Mouse (Mus musculus) gastrocnemius, postnatal 4 days (tissue): ENCODE measurements around the gene Gm3625. TPM values are rescaled to one million over a fixed set of nuclear protein-coding genes. Genes with fewer than 3 reads are reported as not detected.
"Not testable (repeated sequence)": the region's sequence is repeated elsewhere in the genome, so short reads cannot be mapped to it uniquely, and the experiment has no call there.

Experiments
- DNase-seq, 2 experiments: peaks; one replicate each; pipeline ENCODE4 v3.0.0; 2021 to 2022; ENCODE audit warnings: low spot score in 2 of 2, mixed read lengths in 2 of 2
- total RNA-seq, 2 experiments: library from RNA; stranded (reverse); gene quantifications; 2 replicates each; pipeline ENCODE4 v1.2.3; 2021

Gm3625 gene
- total RNA-seq, 2 experiments from 2014 or later = not detected

- no peak for DNase-seq
Measured at GRCm38 (mm10) chr12:4557436-4557835, 35.3 kb downstream of the Gm3625 start.

- DNase-seq = no peak
Measured at GRCm38 (mm10) chr12:4556891-4557290, 35.8 kb downstream of the Gm3625 start.

- no peak for DNase-seq
Measured at GRCm38 (mm10) chr12:4555451-4555850, 37.3 kb downstream of the Gm3625 start.

GRCm38 (mm10) chr12:4553704-4554103 is 39.0 kb downstream of the Gm3625 start:
- not testable (repeated sequence) for DNase-seq

GRCm38 (mm10) chr12:4548053-4549013 is 44.4 kb downstream of the Gm3625 start:
- peak; percentile 52 to 73 for DNase-seq

- DNase-seq = peak in 1 of 2 experiments; percentile 23
Measured at GRCm38 (mm10) chr12:4547557-4547956, 45.2 kb downstream of the Gm3625 start.

- DNase-seq = peak; percentile 60 to 84
Measured at GRCm38 (mm10) chr12:4546491-4546890, 46.2 kb downstream of the Gm3625 start.

GRCm38 (mm10) chr12:4545425-4545824 is 47.3 kb downstream of the Gm3625 start:
- DNase-seq = no peak

- DNase-seq = no peak
Measured at GRCm38 (mm10) chr12:4544400-4544919, 48.3 kb downstream of the Gm3625 start.

Other genes with a start within 250 kb of the Gm3625 start
- gene Ncoa1, start 115.7 kb downstream of the Gm3625 start, total RNA-seq = 10 to 100 TPM; 51.1 to 52.3 TPM
- 10 to 100 TPM; 34.2 to 36.5 TPM for gene Itsn2, start 289 bp downstream of the Gm3625 start, total RNA-seq
- gene Fam228a, start 145.5 kb upstream of the Gm3625 start, total RNA-seq = under 1 TPM; 0.23 to 0.49 TPM
- 1 to 10 TPM; 1.9 to 2.5 TPM for gene Pfn4, start 176.1 kb upstream of the Gm3625 start, total RNA-seq
- gene Fam228b, start 176.3 kb upstream of the Gm3625 start, total RNA-seq = 1 to 10 TPM; 6.9 to 10.0 TPM
- 10 to 100 TPM; 73.9 to 80.8 TPM for gene Sf3b6, start 224.6 kb upstream of the Gm3625 start, total RNA-seq
- 1 to 10 TPM; 5.1 to 6.1 TPM for gene Fkbp1b, start 248.7 kb upstream of the Gm3625 start, total RNA-seq